Mouse (Mus musculus) megakaryocyte, embryonic 14.5 days (primary cell): ENCODE measurements at regions not wholly inside any gene's neighbourhood (a gene's known extent, or its start where the extent isn't known, plus 50 kb on each side); places are given as distances from the start of the nearest gene placed in this dataset.

Source experiments
- H3K27me3 ChIP-seq: replicated peaks from 2 replicates; pipeline ENCODE3; 2012; ENCODE audit warnings: inconsistent platforms
- H3K36me3 ChIP-seq: replicated peaks from 2 replicates; pipeline ENCODE3; 2012; ENCODE audit warnings: low read length, inconsistent platforms, mixed read lengths
- H3K4me1 ChIP-seq: 2 replicates; pipeline ENCODE4 v1.6.1; 2012; ENCODE audit warnings: inconsistent platforms
- H3K4me3 ChIP-seq: replicated peaks from 2 replicates; pipeline ENCODE3; 2012; ENCODE audit warnings: moderate library complexity, mild to moderate bottlenecking, inconsistent platforms
- H3K9me3 ChIP-seq: 2 replicates; pipeline ENCODE4 v1.6.1; 2012; ENCODE audit warnings: inconsistent platforms
- FLI1 ChIP-seq: IDR thresholded peaks from 2 replicates; pipeline ENCODE4 v1.6.1; 2012; ENCODE audit warnings: low read length, inconsistent platforms, mixed read lengths
- GATA1 ChIP-seq: IDR thresholded peaks from 3 replicates; pipeline ENCODE4 v1.6.1; 2012; ENCODE audit warnings: mixed read lengths, low read length, inconsistent platforms, borderline replicate concordance

GRCm38 (mm10) chr19:26524583-26524982, 80.3 kb upstream of the Smarca2 start:
- no peaks in the 10 kb centered on the region for H3K9me3 ChIP-seq
- TF ChIP-seq GATA1, result no peak
- no peak for TF ChIP-seq FLI1
- H3K27me3 ChIP-seq, result no peaks in the 10 kb centered on the region
- no peaks in the 10 kb centered on the region for H3K4me1 ChIP-seq
- H3K4me3 ChIP-seq, result no peak overlapping the region
- H3K36me3 ChIP-seq, result no peaks in the 10 kb centered on the region

GRCm38 (mm10) chr19:26531390-26531789, 73.5 kb upstream of the Smarca2 start:
- no peaks in the 10 kb centered on the region for H3K27me3 ChIP-seq
- H3K4me3 ChIP-seq, result no peak overlapping the region
- no peaks in the 10 kb centered on the region for H3K36me3 ChIP-seq
- TF ChIP-seq GATA1, result no peak
- no peak for TF ChIP-seq FLI1
- no peaks in the 10 kb centered on the region for H3K4me1 ChIP-seq
- no peaks in the 10 kb centered on the region for H3K9me3 ChIP-seq

GRCm38 (mm10) chr19:26532509-26532908, 72.3 kb upstream of the Smarca2 start:
- H3K36me3 ChIP-seq, result no peaks in the 10 kb centered on the region
- no peak for TF ChIP-seq FLI1
- no peak for TF ChIP-seq GATA1
- no peaks in the 10 kb centered on the region for H3K9me3 ChIP-seq
- no peak overlapping the region for H3K4me3 ChIP-seq
- H3K4me1 ChIP-seq, result no peaks in the 10 kb centered on the region
- no peaks in the 10 kb centered on the region for H3K27me3 ChIP-seq

- H3K4me3 ChIP-seq, result no peak overlapping the region
- no peak for TF ChIP-seq FLI1
- no peak for TF ChIP-seq GATA1
- H3K36me3 ChIP-seq, result no peaks in the 10 kb centered on the region
- peaks cover 10% of the 10 kb centered on the region for H3K9me3 ChIP-seq
- H3K27me3 ChIP-seq, result no peaks in the 10 kb centered on the region
- no peaks in the 10 kb centered on the region for H3K4me1 ChIP-seq
Measured at GRCm38 (mm10) chr19:26545671-26546070, 59.2 kb upstream of the Smarca2 start.

- Histone ChIP-seq H3K9me3 (peaks cover 5% of the 10 kb centered on the region; the same call in 1 of the 2 replicates), H3K36me3 (no peaks in the 10 kb centered on the region), H3K27me3 (peaks cover 1% of the 10 kb centered on the region), H3K4me1 (no peaks in the 10 kb centered on the region), H3K4me3 (no peak overlapping the region)
- no peak for TF ChIP-seq GATA1
- no peak for TF ChIP-seq FLI1
Measured at GRCm38 (mm10) chr19:26547522-26547921, 57.3 kb upstream of the Smarca2 start.

- no peaks in the 10 kb centered on the region for H3K4me1 ChIP-seq
- H3K9me3 ChIP-seq, result peaks cover 5% of the 10 kb centered on the region; the same call in 1 of the 2 replicates
- no peak for TF ChIP-seq GATA1
- TF ChIP-seq FLI1, result no peak
- no peaks in the 10 kb centered on the region for H3K36me3 ChIP-seq
- H3K4me3 ChIP-seq, result no peak overlapping the region
- peaks cover 1% of the 10 kb centered on the region for H3K27me3 ChIP-seq
Measured at GRCm38 (mm10) chr19:26548562-26549270, 56.1 kb upstream of the Smarca2 start.

GRCm38 (mm10) chr19:26550299-26550698, 54.6 kb upstream of the Smarca2 start:
- Histone ChIP-seq H3K4me1 (no peaks in the 10 kb centered on the region), H3K4me3 (no peak overlapping the region), H3K27me3 (peaks cover 1% of the 10 kb centered on the region), H3K36me3 (no peaks in the 10 kb centered on the region), H3K9me3 (peaks cover under 1% of the 10 kb centered on the region; the same call in 1 of the 2 replicates)
- TF ChIP-seq FLI1, result no peak
- TF ChIP-seq GATA1, result no peak
